Mouse (Mus musculus) hindlimb bud, embryonic 11.5 days (tissue): ENCODE measurements around the gene Creld1.

Experiments used
- DNase-seq: peaks from one replicate; pipeline ENCODE4 v3.0.0-alpha.2; 2012; ENCODE audit warnings: low read depth, low spot score; ENCODE audit errors: extremely low spot score

Creld1 gene

GRCm38 (mm10) chr6:113507130-113507529 lies 24.0 kb downstream of the Creld1 start:
- no peak for DNase-seq

- DNase-seq = no peak
Measured at GRCm38 (mm10) chr6:113508272-113508946, 25.3 kb downstream of the Creld1 start.

GRCm38 (mm10) chr6:113508947-113509280 lies 25.8 kb downstream of the Creld1 start:
- DNase-seq = no peak

- DNase-seq = no peak
Measured at GRCm38 (mm10) chr6:113513944-113514343, 30.8 kb downstream of the Creld1 start.

- no peak for DNase-seq
Measured at GRCm38 (mm10) chr6:113514600-113514999, 31.5 kb downstream of the Creld1 start.

- no peak for DNase-seq
Measured at GRCm38 (mm10) chr6:113517434-113518080, 34.5 kb downstream of the Creld1 start.

- DNase-seq = no peak
Measured at GRCm38 (mm10) chr6:113522310-113522709, 39.2 kb downstream of the Creld1 start.

GRCm38 (mm10) chr6:113523420-113523819 lies 40.3 kb downstream of the Creld1 start:
- no peak for DNase-seq

GRCm38 (mm10) chr6:113530932-113531839 lies 48.1 kb downstream of the Creld1 start, which contains the start of the genes Emc3 and Fancd2:
TSS of gene Emc3 (minus strand) at chr6:113531652.
TSS of gene Fancd2 (plus strand) at chr6:113531682.
- DNase-seq = peak; percentile 73

GRCm38 (mm10) chr6:113531840-113532404 lies 48.8 kb downstream of the Creld1 start:
- no peak for DNase-seq

- no peak for DNase-seq
Measured at GRCm38 (mm10) chr6:113534886-113535285, 51.8 kb downstream of the Creld1 start.

GRCm38 (mm10) chr6:113541610-113542009 lies 58.5 kb downstream of the Creld1 start:
- DNase-seq = no peak
